Mouse (Mus musculus) lung, postnatal 10 days (tissue): ENCODE measurements around the gene Myh10.
A peak's percentile ranks its signal among the peaks of the same experiment; 100 is the strongest.
"Not testable (repeated sequence)": the region's sequence is repeated elsewhere in the genome, so short reads cannot be mapped to it uniquely, and the experiment has no call there.

Experiments
- DNase-seq: peaks from one replicate; pipeline ENCODE4 v3.0.0; 2021

The Myh10 gene

GRCm38 (mm10) chr11:68692693-68693446 is 1.5 kb downstream of the Myh10 start:
- DNase-seq: peak; percentile 48

GRCm38 (mm10) chr11:68693447-68694040 is 2.2 kb downstream of the Myh10 start:
- no peak for DNase-seq

- no peak for DNase-seq
Observed at GRCm38 (mm10) chr11:68702370-68702769, 11.0 kb downstream of the Myh10 start.

- no peak for DNase-seq
Observed at GRCm38 (mm10) chr11:68703360-68703759, 12.0 kb downstream of the Myh10 start.

GRCm38 (mm10) chr11:68704258-68704657 is 12.9 kb downstream of the Myh10 start:
- DNase-seq: no peak

- no peak for DNase-seq
Observed at GRCm38 (mm10) chr11:68704847-68705246, 13.5 kb downstream of the Myh10 start.

GRCm38 (mm10) chr11:68706524-68707429 is 15.4 kb downstream of the Myh10 start:
- no peak for DNase-seq

- DNase-seq: no peak
Observed at GRCm38 (mm10) chr11:68707881-68708582, 16.7 kb downstream of the Myh10 start.

GRCm38 (mm10) chr11:68716167-68716566 is 24.8 kb downstream of the Myh10 start:
- DNase-seq: no peak

- no peak for DNase-seq
Observed at GRCm38 (mm10) chr11:68717171-68717840, 25.9 kb downstream of the Myh10 start.

- DNase-seq: peak; percentile 68
Observed at GRCm38 (mm10) chr11:68719096-68719648, 27.8 kb downstream of the Myh10 start.

GRCm38 (mm10) chr11:68719774-68720173 is 28.4 kb downstream of the Myh10 start:
- no peak for DNase-seq

GRCm38 (mm10) chr11:68724117-68724516 is 32.8 kb downstream of the Myh10 start:
- DNase-seq: peak; percentile 21

GRCm38 (mm10) chr11:68728693-68729092 is 37.3 kb downstream of the Myh10 start:
- DNase-seq: no peak

GRCm38 (mm10) chr11:68730792-68731191 is 39.4 kb downstream of the Myh10 start:
- peak; percentile 49 for DNase-seq

- no peak for DNase-seq
Observed at GRCm38 (mm10) chr11:68732066-68732465, 40.7 kb downstream of the Myh10 start.

GRCm38 (mm10) chr11:68733401-68733800 is 42.0 kb downstream of the Myh10 start:
- not testable (repeated sequence) for DNase-seq

- no peak for DNase-seq
Observed at GRCm38 (mm10) chr11:68739509-68739908, 48.1 kb downstream of the Myh10 start.

- no peak for DNase-seq
Observed at GRCm38 (mm10) chr11:68742658-68743057, 51.3 kb downstream of the Myh10 start.

- no peak for DNase-seq
Observed at GRCm38 (mm10) chr11:68744150-68744549, 52.8 kb downstream of the Myh10 start.

GRCm38 (mm10) chr11:68745374-68746200 is 54.2 kb downstream of the Myh10 start:
- no peak for DNase-seq
